Mouse (Mus musculus) heart, embryonic 10.5 days (tissue): ENCODE measurements around the gene Cacng4. TPM values are rescaled to one million over a fixed set of nuclear protein-coding genes. Genes with fewer than 3 reads are reported as not detected.

Experiments used
- DNase-seq: peaks from one replicate; pipeline ENCODE4 v3.0.0-alpha.2; 2017; ENCODE audit warnings: low spot score
- H3K27ac ChIP-seq: fragments of 300-500 bp; sonication (generic); 2 replicates; pipeline ENCODE4 v1.5.1; 2016; ENCODE audit warnings: mild to moderate bottlenecking
- H3K27me3 ChIP-seq: fragments of 300-500 bp; sonication (generic); 2 replicates; pipeline ENCODE4 v1.6.1; 2016; ENCODE audit warnings: mild to moderate bottlenecking; ENCODE audit not compliant: poor library complexity, insufficient read depth, severe bottlenecking
- H3K36me3 ChIP-seq: fragments of 300-500 bp; sonication (generic); 2 replicates; pipeline ENCODE4 v1.6.1; 2016; ENCODE audit warnings: mild to moderate bottlenecking, moderate library complexity
- H3K4me1 ChIP-seq: fragments of 300-500 bp; sonication (generic); 2 replicates; pipeline ENCODE4 v1.6.1; 2016; ENCODE audit warnings: mild to moderate bottlenecking
- H3K4me3 ChIP-seq: fragments of 300-500 bp; sonication (generic); 2 replicates; pipeline ENCODE4 v1.5.1; 2016; ENCODE audit warnings: mild to moderate bottlenecking, moderate library complexity
- H3K9me3 ChIP-seq: fragments of 300-500 bp; sonication (generic); 2 replicates; pipeline ENCODE4 v1.6.1; 2016; ENCODE audit warnings: mild to moderate bottlenecking, moderate library complexity
- WGBS: fragments of 180-500 bp; shearing (Covaris S2); methylation state at CpG from one replicate; pipeline ENCODE4 v1.1.7; 2016; 5-methylcytosine and 5-hydroxymethylcytosine counted together
- polyA plus RNA-seq: library from polyadenylated mRNA; unstranded; fragments of >200 nt; fragmentation: Nextera tagmentation; extraction: Ambion mirVana; gene quantifications from 2 replicates; pipeline ENCODE4 v1.2.1, GENCODE M21; 2016

Gene Cacng4
- polyA plus RNA-seq, 1 experiment from 2014 or later = 0.80 TPM

DNA sequence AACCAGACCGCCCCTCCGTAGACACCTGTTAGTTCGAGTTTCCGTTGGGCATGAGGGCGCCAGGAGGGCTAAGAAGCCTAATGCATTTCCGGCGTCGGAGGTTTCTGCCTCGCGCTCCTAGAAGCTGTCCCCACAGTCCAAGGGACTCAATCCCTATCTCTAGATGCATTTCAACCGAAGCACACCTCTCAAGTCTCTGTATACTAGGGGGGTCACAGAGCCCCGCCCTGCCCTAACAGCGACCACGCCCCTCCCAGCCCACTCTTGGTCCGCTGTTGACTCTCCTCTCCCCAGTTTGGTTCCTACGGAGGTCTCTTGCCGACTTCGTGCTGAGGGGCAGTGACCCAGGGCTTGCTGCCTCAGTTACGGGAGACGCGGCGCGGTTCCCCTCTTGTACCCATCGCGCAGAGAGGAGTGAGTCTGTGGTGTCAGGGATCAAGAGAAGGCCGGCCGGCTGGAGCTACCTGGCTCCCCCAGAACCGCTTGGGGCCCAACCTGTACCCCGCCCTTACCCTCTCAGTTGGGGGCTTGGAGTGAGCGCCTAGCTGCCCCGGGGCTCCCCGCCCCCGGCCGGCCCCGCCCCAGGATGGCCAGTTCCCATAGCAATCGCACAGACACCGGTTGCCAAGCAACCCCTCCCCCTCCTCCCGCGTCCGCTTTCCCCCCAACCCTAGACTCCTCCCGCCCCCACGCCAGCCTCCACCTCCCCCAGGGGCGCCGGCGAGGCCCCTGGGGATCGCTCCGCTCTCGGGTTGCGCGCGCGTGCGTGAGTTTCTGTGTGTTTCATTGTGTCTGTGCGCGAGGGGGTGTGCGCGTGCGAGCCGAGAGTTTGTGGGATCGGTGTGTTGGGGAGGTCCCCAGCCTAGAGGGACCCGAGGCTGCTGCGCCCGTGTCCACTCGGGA is 906 bp downstream of the Cacng4 start:
- Histone ChIP-seq H3K9me3 (no peaks in the 10 kb centered on the region), H3K36me3 (no peaks in the 10 kb centered on the region), H3K27me3 (peaks cover 99% of the 10 kb centered on the region), H3K4me3 (peak overlapping the region; percentile 63), H3K4me1 (peaks cover 23% of the 10 kb centered on the region), H3K27ac (peak overlapping the region; percentile 8; the same call in 1 of the 2 replicates)
- WGBS = under 1% methylated on average over 64 of the region's 64 CpGs
- DNase-seq = no peak

DNA sequence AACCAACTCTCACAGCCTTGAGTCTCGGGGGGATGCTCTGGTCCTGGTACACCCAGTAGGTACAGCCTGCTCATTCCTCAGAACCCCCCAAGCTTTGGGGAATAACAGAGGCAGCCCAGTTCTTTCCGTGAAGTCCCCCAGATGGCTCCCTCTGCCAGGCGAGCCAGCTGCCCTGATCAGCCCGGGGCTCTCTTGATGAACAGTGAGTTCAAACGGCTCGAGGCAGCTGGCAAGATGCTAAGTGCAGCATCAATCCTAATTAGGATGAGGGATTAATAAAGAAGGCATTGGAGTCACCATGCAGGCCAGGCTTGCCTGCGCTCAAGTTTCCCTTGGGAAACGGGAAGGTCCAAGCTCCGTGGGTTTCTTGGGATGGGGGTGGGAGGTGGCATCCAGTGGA is 2.2 kb downstream of the Cacng4 start:
- WGBS = 41% methylated on average over 9 of the region's 9 CpGs

DNA sequence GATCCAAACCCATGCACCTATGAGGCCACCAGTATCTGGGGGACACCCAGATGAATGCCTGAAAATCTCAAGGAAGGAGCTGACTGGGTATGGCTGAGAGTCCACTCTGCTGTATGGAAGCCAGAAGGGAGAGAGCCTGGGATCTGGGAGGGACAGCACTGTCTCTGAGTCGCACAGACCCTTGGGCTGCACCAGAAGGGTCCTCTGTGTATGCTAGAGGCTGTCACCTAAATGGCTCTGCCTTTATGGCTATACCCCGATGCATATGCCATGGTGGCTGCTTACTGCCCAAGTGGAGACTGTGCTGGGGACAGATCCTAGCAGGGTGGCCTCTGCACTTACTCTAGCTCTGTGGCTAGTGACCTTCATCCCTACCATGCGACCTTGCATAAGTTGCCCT is 8.6 kb downstream of the Cacng4 start:
- Histone ChIP-seq H3K9me3 (0 out of 2 replicates have a peak, but pooled peaks cover 2% of the 10 kb centered on the region), H3K36me3 (no peaks in the 10 kb centered on the region), H3K27me3 (peaks cover 38% of the 10 kb centered on the region; the same call in 1 of the 2 replicates), H3K27ac (no peak overlapping the region), H3K4me1 (no peaks in the 10 kb centered on the region), H3K4me3 (no peak overlapping the region)
- 63% methylated on average over 3 of the region's 3 CpGs for WGBS
- no peak for DNase-seq

More for the DNA sequence above, 2.2 kb downstream of the Cacng4 start:
- no peak for DNase-seq
- Histone ChIP-seq H3K4me1 (peaks cover 23% of the 10 kb centered on the region), H3K36me3 (no peaks in the 10 kb centered on the region), H3K27ac (no peak overlapping the region), H3K9me3 (no peaks in the 10 kb centered on the region), H3K27me3 (peaks cover 88% of the 10 kb centered on the region), H3K4me3 (no peak overlapping the region)

DNA sequence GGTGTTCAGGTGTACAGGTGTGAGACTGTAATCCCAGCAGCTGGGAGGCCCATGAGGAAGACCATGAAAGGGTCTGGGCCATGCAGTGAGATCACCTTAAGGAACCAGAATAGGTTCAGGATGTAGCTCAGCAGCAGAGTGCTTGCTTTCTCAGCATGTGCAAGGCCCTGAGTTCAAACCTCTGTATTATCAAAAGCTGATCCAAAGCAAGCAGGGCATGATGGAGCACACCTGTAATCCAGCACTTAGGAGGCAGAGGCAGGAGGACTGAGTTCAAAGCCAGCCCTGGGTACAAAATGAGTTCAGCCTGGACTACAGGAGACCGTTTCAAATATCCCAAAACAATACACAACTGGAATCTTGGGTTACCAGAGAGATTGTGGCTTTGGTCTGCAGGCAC is 9.1 kb downstream of the Cacng4 start:
- no peaks in the 10 kb centered on the region for H3K4me1 ChIP-seq
- H3K4me3 ChIP-seq = no peak overlapping the region
- H3K36me3 ChIP-seq = no peaks in the 10 kb centered on the region
- 91% methylated on average over 1 of the region's 1 CpGs for WGBS
- H3K27me3 ChIP-seq = peaks cover 33% of the 10 kb centered on the region; the same call in 1 of the 2 replicates
- H3K9me3 ChIP-seq = 0 out of 2 replicates have a peak, but pooled peaks cover 2% of the 10 kb centered on the region
- no peak overlapping the region for H3K27ac ChIP-seq
- DNase-seq = no peak

DNA sequence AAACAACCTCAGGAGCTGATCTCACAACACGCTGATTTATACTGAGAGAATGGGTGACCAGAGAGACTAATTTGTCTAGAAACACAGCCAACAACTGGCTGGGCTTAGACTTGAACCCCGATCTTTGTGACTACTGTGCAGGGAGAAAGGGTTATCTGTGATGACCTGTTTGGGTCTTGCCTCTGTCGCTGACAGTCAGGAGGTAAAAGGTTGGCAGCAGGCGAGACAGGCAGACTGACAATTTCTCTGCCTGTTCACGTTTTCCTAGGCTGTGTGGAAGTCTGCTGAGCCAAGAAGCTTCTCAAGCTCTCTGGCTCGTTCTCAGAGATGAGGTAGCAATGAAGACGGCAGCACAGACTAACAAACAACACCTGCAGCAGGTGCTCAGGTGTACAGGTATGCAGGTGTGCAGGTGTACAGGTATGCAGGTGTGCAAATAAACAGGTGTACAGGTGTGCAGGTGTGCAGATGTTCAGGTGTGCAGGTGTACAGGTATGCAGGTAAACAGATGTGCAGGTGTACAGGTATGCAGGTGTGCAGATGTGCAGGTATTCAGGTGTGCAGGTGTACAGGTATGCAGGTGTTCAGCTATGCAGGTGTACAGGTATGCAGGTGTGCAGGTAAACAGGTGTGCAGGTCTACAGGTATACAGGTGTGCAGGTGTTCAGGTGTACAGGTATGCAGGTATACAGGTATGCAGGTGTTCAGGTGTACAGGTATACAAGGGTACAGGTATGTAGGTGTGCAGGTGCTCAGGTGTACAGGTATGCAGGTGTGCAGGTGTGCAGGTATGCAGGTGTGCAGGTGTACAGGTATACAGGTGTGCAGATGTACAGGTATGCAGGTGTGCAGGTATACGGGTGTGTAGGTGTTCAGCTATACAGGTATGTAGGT is 10.2 kb downstream of the Cacng4 start:
- 0 out of 2 replicates have a peak, but pooled peaks cover 2% of the 10 kb centered on the region for H3K9me3 ChIP-seq
- no peak overlapping the region for H3K4me3 ChIP-seq
- no peak overlapping the region for H3K27ac ChIP-seq
- DNase-seq = no peak
- no peaks in the 10 kb centered on the region for H3K4me1 ChIP-seq
- 85% methylated on average over 8 of the region's 8 CpGs for WGBS
- H3K36me3 ChIP-seq = no peaks in the 10 kb centered on the region
- peaks cover 22% of the 10 kb centered on the region; the same call in 1 of the 2 replicates for H3K27me3 ChIP-seq

DNA sequence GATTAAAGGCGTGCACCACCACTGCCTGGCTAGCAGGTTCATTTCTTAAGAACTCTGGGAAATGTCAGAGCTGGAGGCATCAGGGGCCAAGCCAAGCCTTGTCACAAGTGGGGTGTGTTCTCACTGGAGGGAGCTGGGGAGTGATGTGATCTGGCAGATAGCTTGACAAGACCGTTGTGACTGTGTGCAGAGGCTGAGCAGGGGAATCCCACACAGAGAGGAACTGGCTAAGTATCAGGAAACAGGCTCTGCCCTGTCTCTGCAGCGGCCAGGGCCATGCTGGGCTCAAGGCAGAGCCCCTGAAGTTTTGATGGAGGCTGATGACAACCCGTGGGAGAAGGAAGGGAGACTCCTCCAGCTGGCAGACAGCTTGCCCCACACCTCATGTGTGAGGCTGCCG is 11.8 kb downstream of the Cacng4 start:
- WGBS = 44% methylated on average over 5 of the region's 5 CpGs
- DNase-seq = no peak

DNA sequence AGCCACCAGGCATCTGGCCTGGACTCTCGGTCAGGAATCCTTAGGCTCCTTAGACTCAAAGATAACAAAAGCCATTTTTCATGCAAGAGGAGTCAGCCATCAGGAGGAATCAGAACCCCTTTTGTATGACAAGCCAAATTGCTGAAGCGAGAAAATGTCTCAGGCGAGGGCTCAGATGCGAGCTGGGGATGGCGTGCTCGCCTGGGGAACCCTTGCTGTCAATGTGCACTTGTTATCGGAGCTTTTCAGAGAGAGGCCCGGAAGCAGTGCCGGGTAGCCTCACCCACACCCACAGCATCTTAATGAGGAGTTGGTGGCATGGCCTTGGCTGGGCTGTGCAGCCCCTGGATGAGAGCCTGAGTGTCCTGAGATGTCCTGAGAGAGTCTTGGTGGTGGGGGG is 15.5 kb downstream of the Cacng4 start:
- WGBS = 79% methylated on average over 9 of the region's 9 CpGs
- Histone ChIP-seq H3K4me1 (no peaks in the 10 kb centered on the region), H3K9me3 (no peaks in the 10 kb centered on the region)

More for the DNA sequence above, 11.8 kb downstream of the Cacng4 start:
- H3K27me3 ChIP-seq = peaks cover 14% of the 10 kb centered on the region; the same call in 1 of the 2 replicates
- H3K9me3 ChIP-seq = 0 out of 2 replicates have a peak, but pooled peaks cover 2% of the 10 kb centered on the region
- no peak overlapping the region for H3K27ac ChIP-seq
- no peaks in the 10 kb centered on the region for H3K36me3 ChIP-seq
- no peak overlapping the region for H3K4me3 ChIP-seq
- H3K4me1 ChIP-seq = no peaks in the 10 kb centered on the region

DNA sequence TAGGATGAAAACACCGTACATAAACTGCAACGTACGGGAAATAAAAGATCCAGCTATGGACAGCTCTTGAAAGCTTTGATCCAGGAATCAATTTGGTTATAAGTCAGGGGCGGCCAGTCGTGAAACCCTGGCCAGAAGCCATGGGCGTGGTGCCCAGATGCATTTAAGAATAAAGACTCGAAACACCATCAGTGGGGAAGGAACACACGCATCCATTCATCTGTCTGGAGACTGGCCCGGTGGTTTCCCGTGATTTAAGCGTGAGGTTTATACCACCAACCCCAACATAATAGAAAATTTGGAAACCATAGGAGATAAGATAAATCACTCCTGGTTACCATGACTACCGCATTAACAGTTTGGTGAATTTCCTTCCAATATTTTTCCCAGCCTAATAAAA is 16.9 kb downstream of the Cacng4 start:
- H3K9me3 ChIP-seq = no peaks in the 10 kb centered on the region
- WGBS = 81% methylated on average over 12 of the region's 12 CpGs
- H3K4me1 ChIP-seq = no peaks in the 10 kb centered on the region
- H3K27ac ChIP-seq = no peak overlapping the region
- peaks cover 24% of the 10 kb centered on the region for H3K27me3 ChIP-seq
- DNase-seq = no peak
- H3K36me3 ChIP-seq = no peaks in the 10 kb centered on the region
- H3K4me3 ChIP-seq = no peak overlapping the region

More for the DNA sequence above, 15.5 kb downstream of the Cacng4 start:
- no peak overlapping the region for H3K27ac ChIP-seq
- DNase-seq = no peak
- H3K4me3 ChIP-seq = no peak overlapping the region
- H3K27me3 ChIP-seq = peaks cover 32% of the 10 kb centered on the region
- H3K36me3 ChIP-seq = no peaks in the 10 kb centered on the region

DNA sequence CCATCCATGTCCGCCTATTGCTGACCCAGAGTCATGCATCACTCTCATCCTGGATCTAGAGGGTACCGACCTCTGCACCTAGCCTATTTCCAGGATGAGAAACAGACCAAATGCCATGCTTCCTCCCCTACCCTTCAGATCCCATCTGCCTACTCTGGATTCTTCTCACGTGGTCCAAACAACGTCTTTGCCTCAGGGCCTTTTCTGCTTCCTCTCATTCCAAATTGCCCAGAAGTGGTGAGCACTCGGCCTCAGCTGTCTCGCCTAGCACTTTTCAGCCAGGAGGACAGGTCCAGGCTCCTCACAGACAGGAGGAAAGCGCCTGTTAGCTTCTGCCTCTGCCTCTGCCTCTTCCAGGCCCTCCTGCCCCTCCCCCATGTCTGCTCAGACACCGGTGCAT is 21.0 kb downstream of the Cacng4 start:
- Histone ChIP-seq H3K4me1 (0 out of 2 replicates have a peak, but pooled peaks cover 3% of the 10 kb centered on the region), H3K27me3 (peaks cover 25% of the 10 kb centered on the region), H3K9me3 (no peaks in the 10 kb centered on the region), H3K4me3 (no peak overlapping the region), H3K36me3 (no peaks in the 10 kb centered on the region), H3K27ac (no peak overlapping the region)
- 51% methylated on average over 8 of the region's 8 CpGs for WGBS
- DNase-seq = no peak

DNA sequence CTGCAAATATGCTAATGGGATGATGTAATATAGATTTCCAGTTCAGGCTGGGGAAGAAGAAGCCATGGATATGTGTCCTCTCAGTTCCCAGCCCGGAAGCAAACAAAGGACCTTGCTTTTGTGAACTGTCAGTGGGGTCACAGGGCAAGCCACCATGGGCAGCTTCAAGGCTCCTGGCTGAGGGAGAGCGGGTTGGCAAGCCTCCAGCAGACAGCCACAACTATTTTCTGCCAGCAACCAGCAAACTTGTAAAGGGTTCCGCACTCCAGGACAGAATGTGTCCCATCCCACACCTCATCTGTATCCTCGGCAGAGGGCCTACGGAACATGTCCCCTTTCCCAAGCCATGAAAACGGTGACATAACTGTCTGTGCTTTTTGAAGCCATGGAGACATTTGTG is 22.4 kb downstream of the Cacng4 start:
- Histone ChIP-seq H3K4me1 (0 out of 2 replicates have a peak, but pooled peaks cover 5% of the 10 kb centered on the region), H3K36me3 (no peaks in the 10 kb centered on the region), H3K27ac (no peak overlapping the region), H3K27me3 (peaks cover 32% of the 10 kb centered on the region), H3K9me3 (no peaks in the 10 kb centered on the region), H3K4me3 (no peak overlapping the region)
- WGBS = 84% methylated on average over 6 of the region's 6 CpGs
- DNase-seq = no peak

DNA sequence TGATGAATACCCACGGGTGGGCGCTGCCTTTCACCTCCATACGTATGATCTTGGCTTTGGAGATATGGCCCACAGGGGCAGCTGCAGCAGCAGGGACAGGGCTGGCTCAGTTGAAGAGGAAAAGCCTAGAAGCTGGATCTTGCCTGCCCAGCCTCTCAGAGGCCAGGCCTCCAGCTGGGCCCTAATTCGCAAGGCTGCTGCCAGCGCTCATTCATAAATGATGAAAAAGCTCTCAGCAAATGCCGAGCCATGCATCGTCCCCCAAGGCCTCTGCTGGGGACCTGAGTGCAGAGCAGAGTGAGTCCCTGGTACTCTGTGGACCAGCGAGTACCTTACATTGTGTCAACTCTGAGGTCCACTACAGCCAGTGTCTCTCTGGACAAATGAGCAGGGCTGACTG is 26.0 kb downstream of the Cacng4 start:
- no peaks in the 10 kb centered on the region for H3K36me3 ChIP-seq
- H3K4me1 ChIP-seq = 0 out of 2 replicates have a peak, but pooled peaks cover 5% of the 10 kb centered on the region
- DNase-seq = no peak
- H3K9me3 ChIP-seq = no peaks in the 10 kb centered on the region
- no peak overlapping the region for H3K4me3 ChIP-seq
- H3K27ac ChIP-seq = no peak overlapping the region
- H3K27me3 ChIP-seq = peaks cover 8% of the 10 kb centered on the region; the same call in 1 of the 2 replicates
- 74% methylated on average over 8 of the region's 8 CpGs for WGBS

DNA sequence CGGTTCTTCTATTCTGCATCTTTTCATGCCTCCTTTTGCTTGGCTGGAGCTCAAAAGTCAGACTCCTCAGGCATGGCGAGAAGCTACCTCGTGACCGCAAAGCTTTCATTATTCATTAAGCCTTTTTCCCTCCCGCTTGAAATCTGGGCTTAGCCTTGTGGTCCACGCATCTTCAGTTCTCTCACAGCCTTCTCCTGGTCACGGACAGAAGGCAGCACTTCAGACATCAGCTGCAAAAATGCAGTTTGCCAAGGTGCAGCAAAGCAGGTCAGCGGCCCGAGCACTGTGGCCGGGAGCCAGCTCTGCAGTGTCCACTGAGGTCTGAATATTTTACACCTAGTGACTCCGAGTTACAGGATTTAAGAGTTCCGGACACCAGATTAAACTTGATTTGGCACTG is 27.4 kb downstream of the Cacng4 start:
- Histone ChIP-seq H3K4me1 (0 out of 2 replicates have a peak, but pooled peaks cover 5% of the 10 kb centered on the region), H3K9me3 (no peaks in the 10 kb centered on the region), H3K27ac (no peak overlapping the region), H3K36me3 (no peaks in the 10 kb centered on the region), H3K27me3 (0 out of 2 replicates have a peak, but pooled peaks cover 16% of the 10 kb centered on the region), H3K4me3 (no peak overlapping the region)
- 86% methylated on average over 12 of the region's 12 CpGs for WGBS
- DNase-seq = no peak
